Mouse (Mus musculus): ENCODE data around the gene Tmem163. TPM values are rescaled to one million over a fixed set of nuclear protein-coding genes. Genes with fewer than 3 reads are reported as not detected.

Tmem163 gene
- polyA plus RNA-seq, 1 experiment = not detected

DNA sequence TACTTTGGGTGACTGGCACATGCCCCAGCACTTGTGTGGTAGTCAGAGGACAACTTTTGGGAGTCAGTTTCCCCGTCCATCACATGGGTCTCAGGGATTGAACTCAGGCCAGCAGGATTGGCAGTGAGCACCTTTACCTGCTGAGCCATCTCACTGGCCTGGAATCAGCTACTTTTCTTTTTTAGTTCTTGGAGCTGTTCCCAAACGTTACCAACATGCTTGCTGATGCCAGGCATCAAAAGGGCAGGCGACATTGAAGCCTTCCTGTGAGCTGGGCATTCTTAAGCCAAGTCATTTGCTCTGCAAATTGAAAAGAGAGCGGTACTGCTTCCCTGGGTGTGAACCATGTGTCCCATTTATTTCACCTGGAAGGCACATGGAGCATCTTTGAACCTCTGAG, 137.8 kb downstream of the Tmem163 start:
- TF ChIP-seq POLR2A (IDR thresholded peaks at IDR 0.05; ENCODE audit: low read depth, low read length) (no peak), CTCF (IDR thresholded peaks at IDR 0.05; ENCODE audit: borderline replicate concordance, insufficient read depth, low read length) (no peak)
- Histone ChIP-seq H3K4me3 (ENCODE audit: insufficient read depth, low read length) (no peak overlapping the region), H3K27ac (ENCODE audit: insufficient read depth, low read length) (no peak overlapping the region), H3K4me1 (ENCODE audit: control insufficient read depth, insufficient read depth, low read length) (no peaks in the 10 kb centered on the region)

DNA sequence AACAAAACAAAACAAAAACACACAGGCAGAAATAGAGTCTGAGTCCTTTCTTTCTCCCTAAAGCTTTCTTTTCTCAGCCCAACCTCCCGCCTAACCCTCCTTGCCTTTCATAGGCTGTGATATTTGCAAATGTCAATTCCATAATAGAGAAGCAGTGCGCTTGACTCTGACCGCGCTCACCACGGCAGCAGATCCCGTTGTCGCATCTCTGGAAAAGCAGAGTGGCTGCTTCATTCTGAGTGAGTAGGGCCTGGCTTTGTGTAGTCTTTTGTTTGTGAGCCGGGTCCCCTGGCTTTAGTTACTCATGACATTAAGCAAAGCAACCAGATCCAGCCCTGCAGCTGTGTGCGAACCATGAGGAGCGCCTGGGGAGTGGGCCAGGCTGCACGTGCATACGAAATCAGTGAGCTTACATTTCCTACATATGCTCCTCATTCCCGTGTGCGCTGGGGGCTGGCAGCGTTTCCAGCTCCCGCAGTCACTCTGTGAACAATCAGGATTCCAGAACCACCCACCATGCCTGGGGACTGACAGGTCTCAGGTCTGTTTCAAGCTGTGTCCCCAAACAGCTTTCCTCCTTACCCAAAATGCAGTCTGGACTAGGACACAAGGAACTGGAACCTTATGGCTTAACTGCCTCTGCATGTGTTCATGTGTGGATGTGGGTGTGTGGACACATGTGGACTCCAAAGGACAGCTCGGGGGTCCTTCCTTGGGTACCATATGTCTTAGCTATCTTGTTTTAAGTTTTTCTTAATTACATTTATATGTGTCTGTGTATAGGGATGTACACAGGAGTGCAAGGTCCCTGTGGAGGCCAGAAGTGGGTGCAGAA, 141.9 kb downstream of the Tmem163 start:
- Histone ChIP-seq H3K4me3 (ENCODE audit: insufficient read depth, low read length) (no peak overlapping the region), H3K27ac (ENCODE audit: insufficient read depth, low read length) (no peak overlapping the region), H3K4me1 (ENCODE audit: control insufficient read depth, insufficient read depth, low read length) (no peaks in the 10 kb centered on the region)
- TF ChIP-seq CTCF (IDR thresholded peaks at IDR 0.05; ENCODE audit: borderline replicate concordance, insufficient read depth, low read length) = no peak
- TF ChIP-seq POLR2A (IDR thresholded peaks at IDR 0.05; ENCODE audit: low read depth, low read length) = no peak

- no peak overlapping the region for H3K27ac ChIP-seq (ENCODE audit: insufficient read depth, low read length)
- H3K4me1 ChIP-seq (ENCODE audit: control insufficient read depth, insufficient read depth, low read length) = no peaks in the 10 kb centered on the region
- TF ChIP-seq POLR2A (IDR thresholded peaks at IDR 0.05; ENCODE audit: low read depth, low read length) = no peak
- TF ChIP-seq CTCF (IDR thresholded peaks at IDR 0.05; ENCODE audit: borderline replicate concordance, insufficient read depth, low read length) = no peak
- H3K4me3 ChIP-seq (ENCODE audit: insufficient read depth, low read length) = no peak overlapping the region
Observed at GRCm38 (mm10) chr1:127536448-127536847, 142.9 kb downstream of the Tmem163 start.

DNA sequence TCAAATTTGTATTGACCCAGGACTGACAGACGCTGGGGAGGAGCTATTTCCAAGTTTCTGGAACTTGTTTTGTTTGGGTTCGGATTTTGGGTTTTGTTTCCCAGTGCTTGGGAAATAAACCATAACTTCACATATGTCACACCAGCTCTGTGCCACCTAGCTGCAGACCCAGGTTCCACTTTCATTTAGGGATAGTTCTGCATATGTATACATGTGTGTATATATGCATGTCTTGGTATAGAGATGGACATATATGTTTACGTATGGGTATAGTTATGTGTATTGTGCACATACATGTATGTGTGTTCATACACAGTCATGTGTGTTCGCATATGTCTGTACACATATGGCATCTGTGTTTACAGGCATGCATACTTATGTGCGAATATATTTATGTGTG, 147.6 kb downstream of the Tmem163 start:
- H3K4me3 ChIP-seq (ENCODE audit: insufficient read depth, low read length) = no peak overlapping the region

DNA sequence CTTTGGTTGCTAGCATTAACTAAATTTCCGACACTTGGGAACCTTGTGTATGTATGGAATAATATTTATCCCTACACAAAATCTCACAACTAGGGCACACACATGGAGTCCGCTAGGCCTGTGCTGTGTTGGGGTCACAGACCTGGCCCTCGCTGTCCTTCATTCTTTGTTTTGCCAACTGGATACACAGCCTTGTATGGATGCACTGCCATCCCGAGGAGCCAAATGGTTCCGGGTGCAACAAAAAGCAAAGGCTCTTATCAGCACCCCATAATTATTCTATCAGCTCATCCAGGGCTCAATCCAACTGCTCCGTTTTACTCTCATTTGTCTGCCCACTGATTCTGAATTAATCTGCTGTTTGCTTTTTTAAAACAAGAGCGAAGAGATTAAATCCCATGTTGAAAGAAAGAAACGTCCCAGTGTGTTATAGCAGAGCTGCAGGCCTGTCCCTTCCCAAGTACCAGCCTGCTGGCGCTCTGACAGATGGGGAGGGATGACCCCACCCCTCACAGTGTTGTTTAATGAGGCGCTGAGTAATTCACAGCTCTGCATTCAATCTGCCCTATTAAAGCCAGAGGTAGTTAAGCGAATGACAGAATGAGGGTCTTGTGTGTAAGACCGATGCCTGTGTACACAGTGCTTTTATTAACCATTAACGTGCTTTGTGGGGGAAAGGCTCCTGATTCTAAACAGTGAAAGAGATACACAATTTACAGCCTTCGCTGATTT, 148.3 kb downstream of the Tmem163 start:
- TF ChIP-seq CTCF (IDR thresholded peaks at IDR 0.05; ENCODE audit: borderline replicate concordance, insufficient read depth, low read length) (no peak), POLR2A (IDR thresholded peaks at IDR 0.05; ENCODE audit: low read depth, low read length) (no peak)
- no peak overlapping the region for H3K4me3 ChIP-seq (ENCODE audit: insufficient read depth, low read length)
- H3K27ac ChIP-seq (ENCODE audit: insufficient read depth, low read length) = no peak overlapping the region
- H3K4me1 ChIP-seq (ENCODE audit: control insufficient read depth, insufficient read depth, low read length) = no peaks in the 10 kb centered on the region

More for the DNA sequence above, 147.6 kb downstream of the Tmem163 start:
- no peaks in the 10 kb centered on the region for H3K4me1 ChIP-seq (ENCODE audit: control insufficient read depth, insufficient read depth, low read length)
- TF ChIP-seq CTCF (IDR thresholded peaks at IDR 0.05; ENCODE audit: borderline replicate concordance, insufficient read depth, low read length) (no peak), POLR2A (IDR thresholded peaks at IDR 0.05; ENCODE audit: low read depth, low read length) (no peak)
- H3K27ac ChIP-seq (ENCODE audit: insufficient read depth, low read length) = no peak overlapping the region

DNA sequence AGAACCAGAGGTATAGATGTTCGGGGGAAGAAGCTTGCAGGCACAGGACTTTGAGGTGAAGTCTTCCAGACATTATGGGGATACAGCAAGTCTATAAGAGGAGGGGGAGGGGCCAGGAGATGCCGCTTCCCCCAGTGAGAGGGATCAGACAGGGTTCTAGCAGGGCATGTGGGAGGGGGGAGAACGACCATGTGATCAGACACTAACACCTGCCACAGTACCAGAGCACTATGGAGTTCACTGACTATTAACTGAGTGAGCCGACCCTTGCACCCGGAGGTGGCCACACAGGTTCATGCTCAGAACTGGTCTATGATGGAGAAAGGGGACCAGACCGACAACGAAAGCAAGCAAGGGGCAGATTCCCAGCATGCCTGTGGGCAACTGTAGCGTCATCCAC, 156.0 kb downstream of the Tmem163 start:
- H3K27ac ChIP-seq (ENCODE audit: insufficient read depth, low read length) = no peak overlapping the region
- no peak overlapping the region for H3K4me3 ChIP-seq (ENCODE audit: insufficient read depth, low read length)
- H3K4me1 ChIP-seq (ENCODE audit: control insufficient read depth, insufficient read depth, low read length) = no peaks in the 10 kb centered on the region
- TF ChIP-seq POLR2A (IDR thresholded peaks at IDR 0.05; ENCODE audit: low read depth, low read length) = no peak
- TF ChIP-seq CTCF (IDR thresholded peaks at IDR 0.05; ENCODE audit: borderline replicate concordance, insufficient read depth, low read length) = no peak

GRCm38 (mm10) chr1:127514888-127515287, 164.5 kb downstream of the Tmem163 start:
- Histone ChIP-seq H3K27ac (ENCODE audit: insufficient read depth, low read length) (no peak overlapping the region), H3K4me1 (ENCODE audit: control insufficient read depth, insufficient read depth, low read length) (no peaks in the 10 kb centered on the region), H3K4me3 (ENCODE audit: insufficient read depth, low read length) (no peak overlapping the region)
- TF ChIP-seq POLR2A (IDR thresholded peaks at IDR 0.05; ENCODE audit: low read depth, low read length) (no peak), CTCF (IDR thresholded peaks at IDR 0.05; ENCODE audit: borderline replicate concordance, insufficient read depth, low read length) (no peak)

GRCm38 (mm10) chr1:127514479-127514878, 164.9 kb downstream of the Tmem163 start:
- no peak overlapping the region for H3K27ac ChIP-seq (ENCODE audit: insufficient read depth, low read length)
- no peak overlapping the region for H3K4me3 ChIP-seq (ENCODE audit: insufficient read depth, low read length)
- TF ChIP-seq CTCF (IDR thresholded peaks at IDR 0.05; ENCODE audit: borderline replicate concordance, insufficient read depth, low read length) (no peak), POLR2A (IDR thresholded peaks at IDR 0.05; ENCODE audit: low read depth, low read length) (no peak)
- H3K4me1 ChIP-seq (ENCODE audit: control insufficient read depth, insufficient read depth, low read length) = no peaks in the 10 kb centered on the region

DNA sequence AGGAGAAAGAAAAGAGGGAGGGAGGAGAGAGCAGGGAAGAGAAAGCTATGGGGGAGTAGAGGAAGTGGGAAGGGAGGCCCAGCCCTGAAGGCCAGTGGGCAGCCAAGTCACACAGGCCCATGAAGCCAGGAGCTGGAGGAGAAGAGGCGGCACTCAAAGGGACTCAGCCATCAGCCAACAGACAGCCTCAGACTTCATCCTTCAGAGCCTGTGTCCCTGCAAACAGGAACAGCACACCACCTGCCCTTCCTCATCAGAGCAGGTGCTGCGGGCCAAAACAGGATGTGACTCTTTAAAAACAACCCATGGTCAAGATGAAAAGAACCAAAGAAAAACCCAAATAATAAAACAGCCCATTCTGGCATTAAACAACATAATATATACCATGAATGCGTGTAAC, 165.7 kb downstream of the Tmem163 start:
- Histone ChIP-seq H3K4me1 (ENCODE audit: control insufficient read depth, insufficient read depth, low read length) (no peaks in the 10 kb centered on the region), H3K27ac (ENCODE audit: insufficient read depth, low read length) (no peak overlapping the region), H3K4me3 (ENCODE audit: insufficient read depth, low read length) (no peak overlapping the region)
- TF ChIP-seq CTCF (IDR thresholded peaks at IDR 0.05; ENCODE audit: borderline replicate concordance, insufficient read depth, low read length) (no peak), POLR2A (IDR thresholded peaks at IDR 0.05; ENCODE audit: low read depth, low read length) (no peak)

DNA sequence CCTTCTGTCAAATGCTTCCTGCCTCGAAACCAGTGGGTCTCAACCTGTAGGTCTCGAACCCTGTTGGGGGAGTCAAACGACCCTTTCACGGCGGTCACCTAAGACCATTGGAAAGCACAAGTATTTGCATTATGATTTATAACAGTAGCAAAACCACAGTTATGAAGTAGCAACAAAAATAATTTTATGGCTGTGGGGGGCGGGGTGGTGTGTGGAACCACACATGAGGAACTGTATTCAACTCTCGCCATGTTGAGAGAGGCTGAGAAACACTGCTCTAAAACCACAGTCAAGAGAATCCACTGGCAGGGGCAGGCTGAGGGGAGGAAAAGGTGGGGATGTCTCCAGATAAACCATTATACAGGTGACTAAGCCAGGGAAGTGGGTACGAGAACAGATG, 166.2 kb downstream of the Tmem163 start:
- no peak overlapping the region for H3K4me3 ChIP-seq (ENCODE audit: insufficient read depth, low read length)
- TF ChIP-seq CTCF (IDR thresholded peaks at IDR 0.05; ENCODE audit: borderline replicate concordance, insufficient read depth, low read length) (no peak), POLR2A (IDR thresholded peaks at IDR 0.05; ENCODE audit: low read depth, low read length) (no peak)

More for the DNA sequence above, 166.2 kb downstream of the Tmem163 start:
- no peaks in the 10 kb centered on the region for H3K4me1 ChIP-seq (ENCODE audit: control insufficient read depth, insufficient read depth, low read length)
- H3K27ac ChIP-seq (ENCODE audit: insufficient read depth, low read length) = no peak overlapping the region

Measured in embryonic fibroblast, embryonic 13.5 days (primary cell).